Mouse (Mus musculus) hematopoietic stem cell, adult 5-6 weeks (primary cell): ENCODE data around the gene Mbtps1. TPM values are rescaled to one million over a fixed set of nuclear protein-coding genes. Genes with fewer than 3 reads are reported as not detected.
A peak's percentile ranks its signal among the peaks of the same experiment; 100 is the strongest.

Source experiments
- ATAC-seq, 2 experiments: fragments of 125-278 bp in 1 of 2; replicated peaks in 1 of 2; 2 replicates each; pipeline ENCODE4 v1.8.0; 2016 to 2017; ENCODE audit warnings: inconsistent platforms in 2 of 2, mild to moderate bottlenecking in 2 of 2, moderate number of reproducible peaks in 2 of 2, low read depth in 1 of 2, moderate TSS enrichment in 1 of 2; ENCODE audit not compliant: low FRiP score in 2 of 2, poor library complexity in 2 of 2, severe bottlenecking in 2 of 2, insufficient read depth in 1 of 2, low TSS enrichment in 1 of 2
- total RNA-seq: library from RNA; stranded (forward); fragments of 172-1452, 232-1000 nt; gene quantifications from 2 replicates; pipeline ENCODE4 v1.2.3, GENCODE M21; 2017

Mbtps1 gene
- 45.5 and 51.2 TPM in 2 replicates for total RNA-seq

DNA sequence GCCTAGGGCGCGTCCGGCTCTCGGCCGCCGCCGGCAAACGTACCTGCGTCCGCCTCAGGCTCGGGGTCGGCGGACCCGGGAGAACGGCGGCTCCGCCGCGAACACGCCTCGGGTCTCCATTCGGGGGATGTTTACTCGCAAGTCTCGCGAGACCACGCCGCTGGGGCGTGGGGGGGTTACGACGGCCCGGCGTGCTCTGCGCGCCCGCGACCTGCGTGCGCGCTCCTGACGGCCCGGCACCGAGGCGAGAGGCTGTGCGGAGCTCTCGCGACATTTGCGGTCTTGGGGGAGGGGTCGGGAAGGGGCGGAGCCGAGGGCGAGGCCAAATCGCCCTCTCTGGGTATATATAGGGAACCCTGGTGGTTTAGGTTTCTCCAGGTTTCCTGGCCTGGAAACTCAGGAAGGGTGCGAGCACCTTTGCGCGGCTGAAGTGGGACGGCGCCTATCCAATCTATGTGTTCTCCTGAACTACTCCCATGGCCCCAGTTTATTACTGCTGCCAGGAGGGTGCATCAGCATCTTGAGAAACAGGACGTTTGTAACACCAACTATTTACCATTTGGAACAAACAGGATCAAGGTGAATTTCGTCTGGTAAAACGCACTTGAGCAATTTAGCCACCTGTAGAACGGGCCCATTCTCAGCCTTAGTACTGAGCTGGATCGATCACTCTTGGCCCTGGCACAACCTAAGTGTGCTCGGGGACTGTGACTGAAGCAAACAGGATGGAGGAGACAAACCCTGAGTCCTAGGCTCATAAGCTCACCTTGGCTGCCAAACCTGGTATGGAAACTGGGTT lies at the start of gene Mbtps1:
Mbtps1 (minus strand) TSS at position 133 of the 799 bp plus-strand sequence.
- ATAC-seq = peak; percentile 91 to 96

DNA sequence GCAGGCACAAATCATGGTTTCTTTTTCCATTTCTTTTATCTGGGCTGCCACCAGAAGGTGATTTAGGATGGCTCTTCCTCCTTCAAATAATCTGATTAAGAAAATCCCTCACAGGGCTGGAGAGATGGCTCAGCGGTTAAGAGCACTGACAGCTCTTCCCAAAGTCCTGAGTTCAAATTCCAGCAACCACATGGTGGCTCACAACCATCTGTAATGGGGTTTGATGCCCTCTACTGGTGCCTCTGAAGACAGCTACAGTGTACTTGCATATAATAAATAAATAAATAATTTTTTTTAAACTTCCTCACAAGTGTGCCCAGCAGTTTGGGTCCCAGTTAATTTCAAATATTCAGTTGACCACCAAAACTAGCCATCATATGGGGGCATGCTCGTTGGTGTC lies 47.7 kb upstream of the Mbtps1 start:
- no peak for ATAC-seq

- peak; percentile 97 to 99 for ATAC-seq
These were observed 46.5 kb upstream of the Mbtps1 start, which contains the start of gene Taf1c for GRCm38 (mm10) chr8:119604996-119605395. TSS of gene Taf1c (minus strand) at chr8:119605222.

GRCm38 (mm10) chr8:119604398-119604803 lies 45.9 kb upstream of the Mbtps1 start:
- ATAC-seq = peak; percentile 23 to 42; a peak in 3 of 4 replicates

GRCm38 (mm10) chr8:119603771-119604170 lies 45.2 kb upstream of the Mbtps1 start:
- no peak for ATAC-seq

GRCm38 (mm10) chr8:119591456-119591855 lies 32.9 kb upstream of the Mbtps1 start:
- ATAC-seq = no peak

- no peak for ATAC-seq
These were observed 31.8 kb upstream of the Mbtps1 start for GRCm38 (mm10) chr8:119590348-119590747.

- ATAC-seq = no peak
These were observed 30.3 kb upstream of the Mbtps1 start for GRCm38 (mm10) chr8:119588844-119589243.

- no peak for ATAC-seq
These were observed 29.8 kb upstream of the Mbtps1 start for GRCm38 (mm10) chr8:119588321-119588720.

GRCm38 (mm10) chr8:119585901-119586300 lies 27.4 kb upstream of the Mbtps1 start:
- peak; percentile 67 to 77 for ATAC-seq

DNA sequence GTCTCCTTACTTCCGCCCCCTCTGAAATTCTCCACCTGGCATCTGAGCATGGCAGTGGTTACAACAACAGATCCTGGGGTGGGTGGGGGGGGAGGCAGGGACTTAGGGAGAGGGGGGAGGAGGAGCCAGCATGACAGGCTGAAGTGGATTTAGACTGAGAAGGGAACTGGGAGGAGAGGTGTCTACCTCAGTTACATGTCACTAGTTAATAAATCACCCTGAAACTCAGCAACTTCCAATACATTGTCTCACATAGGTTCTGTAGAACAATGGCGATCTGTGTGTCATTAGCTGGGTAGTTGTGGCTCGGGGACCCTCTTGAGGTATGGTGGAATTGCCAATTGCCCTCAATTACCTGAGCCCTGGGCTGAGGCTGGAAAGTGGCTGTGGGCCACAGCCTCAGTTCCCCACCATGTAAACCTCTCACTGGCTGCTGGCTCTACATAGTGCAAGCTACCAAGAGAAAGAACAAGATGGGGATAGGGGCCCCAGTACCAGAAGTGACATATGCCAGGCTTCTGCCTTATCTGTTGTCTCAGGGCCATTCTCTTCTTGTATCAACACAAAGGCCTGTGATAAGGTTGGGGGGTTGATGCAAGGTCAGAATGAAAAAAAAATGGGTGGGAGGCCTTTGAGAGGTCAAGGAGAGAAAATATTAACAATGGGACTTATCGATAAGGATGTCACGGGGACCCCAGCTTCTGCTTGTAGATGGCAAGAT lies 22.1 kb upstream of the Mbtps1 start:
- ATAC-seq = no peak

DNA sequence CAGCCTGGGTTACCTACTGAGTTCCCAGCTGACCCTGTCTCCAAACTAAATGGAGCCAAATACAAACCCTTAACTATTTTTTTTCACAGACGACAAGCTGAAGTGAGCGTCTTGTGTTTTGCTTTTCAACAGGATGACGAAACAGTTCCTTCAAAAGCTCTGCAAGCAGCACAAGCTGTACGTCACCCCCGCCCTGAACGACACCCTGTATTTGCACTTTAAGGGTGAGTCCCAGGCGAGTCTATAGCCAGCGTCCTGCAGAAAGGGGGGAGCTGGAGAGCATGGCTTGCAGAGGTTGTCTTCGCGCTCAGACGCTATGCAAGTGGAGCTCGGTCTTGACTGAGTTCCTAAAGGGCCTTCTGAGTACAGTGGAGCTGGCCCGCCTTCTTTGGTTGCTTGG lies 20.6 kb upstream of the Mbtps1 start:
- ATAC-seq = no peak

DNA sequence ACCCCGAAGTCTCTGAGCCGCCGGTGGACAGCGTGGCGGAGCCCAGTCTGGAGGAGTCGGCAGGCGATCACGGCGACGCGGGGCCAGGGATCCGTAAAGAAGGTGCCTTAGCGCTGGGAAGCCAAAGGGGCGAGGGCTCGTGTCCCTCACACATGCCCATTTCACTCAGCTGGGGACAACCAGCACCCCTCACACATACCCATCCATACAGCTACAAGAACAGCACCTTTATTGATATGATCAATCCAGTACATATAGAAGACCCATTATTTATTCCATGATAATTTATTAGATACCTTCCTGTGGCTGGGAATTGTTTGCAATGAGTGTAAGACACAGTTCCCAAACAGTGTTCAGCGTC lies 16.8 kb upstream of the Mbtps1 start:
- ATAC-seq = peak in 1 of 2 experiments; percentile 1; a peak in 1 of 4 replicates

- peak; percentile 63 for ATAC-seq
These were observed 16.2 kb upstream of the Mbtps1 start, which contains the start of the genes Hsdl1 and Dnaaf1 for GRCm38 (mm10) chr8:119574437-119575365. TSS of gene Hsdl1 (minus strand) at chr8:119575183. TSS of gene Dnaaf1 (plus strand) at chr8:119575235.

DNA sequence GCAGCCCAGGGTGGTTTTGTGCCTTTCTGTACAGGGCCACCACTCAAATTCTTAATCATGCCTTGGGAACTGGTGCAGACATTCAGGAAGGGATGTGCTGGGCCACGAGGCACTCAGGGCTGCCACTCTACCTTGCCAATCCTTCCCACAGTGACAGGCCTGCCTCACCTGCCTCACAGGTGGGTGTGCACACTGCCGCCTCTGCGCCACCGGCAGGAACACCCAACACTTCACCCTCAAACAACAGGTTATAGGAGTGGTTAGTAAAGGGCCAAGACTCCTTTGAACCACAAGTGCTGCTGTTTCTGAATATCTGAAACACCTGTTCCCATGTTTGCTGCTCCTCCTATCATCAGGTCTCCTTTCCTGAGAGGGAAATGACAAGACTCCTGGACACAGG lies 13.9 kb upstream of the Mbtps1 start:
- no peak for ATAC-seq

GRCm38 (mm10) chr8:119571135-119571534 lies 12.6 kb upstream of the Mbtps1 start:
- ATAC-seq = no peak

DNA sequence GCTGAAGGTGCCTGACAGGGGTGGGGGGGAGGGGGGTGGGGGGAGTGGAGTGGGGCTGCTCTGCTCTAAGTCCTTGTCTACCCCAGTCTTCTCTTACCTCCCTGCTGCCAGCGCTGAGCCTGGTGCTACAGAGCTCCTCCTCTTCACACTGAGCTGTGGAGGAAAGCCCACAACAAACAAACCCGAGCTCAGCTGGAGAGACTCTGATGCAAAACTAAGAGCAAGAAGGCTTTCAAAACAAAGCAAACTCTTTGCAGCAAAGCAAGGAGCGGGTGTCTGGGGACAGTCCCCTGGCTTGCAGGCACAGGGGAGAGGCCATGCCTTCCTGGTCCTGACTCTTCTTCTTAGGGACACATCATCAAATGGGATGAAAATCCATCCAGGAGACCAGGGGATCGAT lies 11.3 kb upstream of the Mbtps1 start:
- ATAC-seq = no peak
